Mouse (Mus musculus) heart, postnatal 0 days (tissue): ENCODE results near the gene 4933400A11Rik. TPM values are rescaled to one million over a fixed set of nuclear protein-coding genes. Genes with fewer than 3 reads are reported as not detected.

Experiments used
- ATAC-seq: fragments of 200-750 bp; cut with Nextera tagmentation; 2 replicates; pipeline ENCODE4 v1.8.0; 2017; ENCODE audit warnings: low read depth, moderate number of reproducible peaks, moderate library complexity; ENCODE audit not compliant: insufficient read depth
- DNase-seq: peaks from one replicate; pipeline ENCODE4 v3.0.0-alpha.2; 2016; ENCODE audit warnings: low spot score
- H3K27ac ChIP-seq: fragments of 300-500 bp; sonication (generic); 2 replicates; pipeline ENCODE4 v1.5.1; 2014; ENCODE audit warnings: low read depth, mild to moderate bottlenecking
- H3K27me3 ChIP-seq: fragments of 300-500 bp; sonication (generic); 2 replicates; pipeline ENCODE4 v1.6.1; 2014; ENCODE audit warnings: low read length, mixed read lengths; ENCODE audit not compliant: control insufficient read depth, insufficient read depth
- H3K36me3 ChIP-seq: fragments of 300-500 bp; sonication (generic); replicated peaks from 2 replicates; pipeline ENCODE4 v1.6.1; 2014; ENCODE audit warnings: low read length, mixed read lengths; ENCODE audit not compliant: control insufficient read depth, insufficient read depth
- H3K4me1 ChIP-seq: fragments of 300-500 bp; sonication (generic); 2 replicates; pipeline ENCODE4 v1.6.1; 2014; ENCODE audit warnings: antibody characterized with exemption; ENCODE audit not compliant: control insufficient read depth, insufficient read depth
- H3K4me2 ChIP-seq: fragments of 300-500 bp; sonication (generic); 2 replicates; pipeline ENCODE4 v1.6.1; 2014; ENCODE audit warnings: low read depth, mild to moderate bottlenecking, low read length, moderate library complexity
- H3K4me3 ChIP-seq: fragments of 300-500 bp; sonication (generic); 2 replicates; pipeline ENCODE4 v1.5.1; 2014; ENCODE audit warnings: low read depth, low read length
- H3K9ac ChIP-seq: fragments of 300-500 bp; sonication (generic); replicated peaks from 2 replicates; pipeline ENCODE4 v1.6.1; 2014; ENCODE audit warnings: low read depth, low read length, mixed read lengths
- H3K9me3 ChIP-seq: fragments of 300-500 bp; sonication (generic); replicated peaks from 2 replicates; pipeline ENCODE4 v1.6.1; 2016; ENCODE audit warnings: low read length; ENCODE audit not compliant: control insufficient read depth
- CTCF ChIP-seq: IDR thresholded peaks from 2 replicates; pipeline ENCODE4 v1.5.1; 2016; ENCODE audit warnings: antibody characterized with exemption, control low read depth, low read depth
- EP300 ChIP-seq: IDR thresholded peaks from 2 replicates; pipeline ENCODE4 v1.6.1; 2016; ENCODE audit warnings: antibody characterized with exemption, low read depth
- WGBS: fragments of 180-500 bp; shearing (Covaris S2); extraction: QIAGEN DNeasy Blood & Tissue Kit; methylation state at CpG from one replicate; pipeline ENCODE4 v1.1.7; 2014; 5-methylcytosine and 5-hydroxymethylcytosine counted together
- polyA plus RNA-seq: library from polyadenylated mRNA; unstranded; fragments of >200 nt; fragmentation: Nextera tagmentation; extraction: Ambion mirVana; gene quantifications from 2 replicates; pipeline ENCODE4 v1.2.1, GENCODE M21; 2015
- total RNA-seq: library from RNA; depleted of rRNA; stranded (reverse); fragments of >200 nt; gene quantifications from 2 replicates; pipeline ENCODE4 v1.2.3, GENCODE M21; 2014; ENCODE audit warnings: low replicate concordance

4933400A11Rik gene
- total and polyA plus RNA-seq, 2 experiments from 2014 or later = 0.27 TPM; not detected in 1

- Histone ChIP-seq H3K27me3 (no peaks in the 10 kb centered on the region), H3K9me3 (no peaks in the 10 kb centered on the region), H3K4me3 (no peak overlapping the region), H3K27ac (no peak overlapping the region), H3K4me2 (no peak overlapping the region), H3K36me3 (no peaks in the 10 kb centered on the region), H3K4me1 (no peaks in the 10 kb centered on the region), H3K9ac (no peak overlapping the region)
- DNase-seq (no peak), ATAC-seq (no peak)
- WGBS = 65% methylated on average over 5 of the region's 5 CpGs
- no peak for TF ChIP-seq EP300
- no peak for TF ChIP-seq CTCF
These were observed 31.9 kb upstream of the 4933400A11Rik start for GRCm38 (mm10) chrX:169811318-169811717.

- H3K4me2 ChIP-seq = no peak overlapping the region
- no peak for DNase-seq
- H3K27me3 ChIP-seq = no peaks in the 10 kb centered on the region
- H3K4me3 ChIP-seq = no peak overlapping the region
- H3K9me3 ChIP-seq = no peaks in the 10 kb centered on the region
- no peak for ATAC-seq
- no peak overlapping the region for H3K9ac ChIP-seq
- WGBS = 84% methylated on average over 3 of the region's 3 CpGs
- no peaks in the 10 kb centered on the region for H3K36me3 ChIP-seq
- no peak for TF ChIP-seq CTCF
- TF ChIP-seq EP300 = no peak
- no peak overlapping the region for H3K27ac ChIP-seq
- no peaks in the 10 kb centered on the region for H3K4me1 ChIP-seq
These were observed 28.3 kb upstream of the 4933400A11Rik start for GRCm38 (mm10) chrX:169807744-169808143.

GRCm38 (mm10) chrX:169805791-169806190 lies 26.4 kb upstream of the 4933400A11Rik start:
- Histone ChIP-seq H3K27ac (no peak overlapping the region; the same call in 1 of the 2 replicates), H3K9ac (no peak overlapping the region), H3K36me3 (no peaks in the 10 kb centered on the region), H3K4me3 (no peak overlapping the region), H3K9me3 (no peaks in the 10 kb centered on the region), H3K4me2 (no peak overlapping the region), H3K4me1 (no peaks in the 10 kb centered on the region), H3K27me3 (no peaks in the 10 kb centered on the region)
- DNase-seq = no peak
- TF ChIP-seq CTCF (no peak), EP300 (no peak)
- ATAC-seq = no peak
- 68% methylated on average over 5 of the region's 5 CpGs for whole genome bisulfite sequencing

- no peaks in the 10 kb centered on the region for H3K4me1 ChIP-seq
- no peaks in the 10 kb centered on the region for H3K27me3 ChIP-seq
- DNase-seq = no peak
- ATAC-seq = no peak
- H3K4me2 ChIP-seq = no peak overlapping the region
- H3K4me3 ChIP-seq = no peak overlapping the region
- H3K9ac ChIP-seq = no peak overlapping the region
- no peak overlapping the region for H3K27ac ChIP-seq
- TF ChIP-seq CTCF (no peak), EP300 (no peak)
- 54% methylated on average over 4 of the region's 4 CpGs for WGBS
- no peaks in the 10 kb centered on the region for H3K36me3 ChIP-seq
- no peaks in the 10 kb centered on the region for H3K9me3 ChIP-seq
These were observed 20.8 kb upstream of the 4933400A11Rik start for GRCm38 (mm10) chrX:169800238-169800637.

- no peak for ATAC-seq
- 5% methylated on average over 11 of the region's 11 CpGs for WGBS
- H3K9ac ChIP-seq = no peak overlapping the region
These were observed 19.7 kb upstream of the 4933400A11Rik start for GRCm38 (mm10) chrX:169798987-169799680.

GRCm38 (mm10) chrX:169797148-169797547 lies 17.7 kb upstream of the 4933400A11Rik start:
- Histone ChIP-seq H3K4me1 (no peaks in the 10 kb centered on the region), H3K27me3 (no peaks in the 10 kb centered on the region), H3K36me3 (no peaks in the 10 kb centered on the region), H3K27ac (no peak overlapping the region), H3K4me3 (no peak overlapping the region), H3K4me2 (no peak overlapping the region), H3K9me3 (no peaks in the 10 kb centered on the region), H3K9ac (no peak overlapping the region)
- no peak for DNase-seq
- WGBS = 54% methylated on average over 3 of the region's 3 CpGs
- ATAC-seq = no peak
- no peak for TF ChIP-seq CTCF
- TF ChIP-seq EP300 = no peak

More at GRCm38 (mm10) chrX:169798987-169799680, 19.7 kb upstream of the 4933400A11Rik start:
- Histone ChIP-seq H3K36me3 (no peaks in the 10 kb centered on the region), H3K4me2 (peak overlapping the region; percentile 38), H3K9me3 (no peaks in the 10 kb centered on the region), H3K4me3 (peak overlapping the region; percentile 39), H3K4me1 (no peaks in the 10 kb centered on the region), H3K27ac (no peak overlapping the region), H3K27me3 (no peaks in the 10 kb centered on the region)
- TF ChIP-seq EP300 = no peak
- peak; percentile 45 for TF ChIP-seq CTCF
- DNase-seq = peak; percentile 17
